Mouse (Mus musculus): ENCODE measurements around the gene Retnlb. TPM values are rescaled to one million over a fixed set of nuclear protein-coding genes. Genes with fewer than 3 reads are reported as not detected.
"Not testable (repeated sequence)": the region's sequence is repeated elsewhere in the genome, so short reads cannot be mapped to it uniquely, and the experiment has no call there.

Gene Retnlb
- polyA plus RNA-seq, 1 experiment: not detected

GRCm38 (mm10) chr16:48832055-48832454 lies 15.4 kb downstream of the Retnlb start:
- Histone ChIP-seq H3K4me3 (replicated peaks; ENCODE audit: control insufficient read depth, low read depth, low read length) (no peak overlapping the region), H3K27ac (ENCODE audit: control insufficient read depth, insufficient read depth, low read depth, low read length, poor library complexity) (no peak overlapping the region), H3K4me1 (ENCODE audit: control insufficient read depth, insufficient read depth, low read length) (no peaks in the 10 kb centered on the region; the same call in none of the 2 replicates)
- TF ChIP-seq POLR2A (IDR thresholded peaks at IDR 0.05; ENCODE audit: borderline replicate concordance, control insufficient read depth, low read depth, low read length) (no peak), CTCF (IDR thresholded peaks at IDR 0.05; ENCODE audit: control insufficient read depth, insufficient read depth, low read length) (no peak)
- WGBS: 79% methylated on average over 8 of the region's 8 CpGs

GRCm38 (mm10) chr16:48833626-48834025 lies 17.0 kb downstream of the Retnlb start:
- not testable (repeated sequence) for H3K4me1 ChIP-seq (ENCODE audit: control insufficient read depth, insufficient read depth, low read length); H3K4me3 ChIP-seq (replicated peaks; ENCODE audit: control insufficient read depth, low read depth, low read length); H3K27ac ChIP-seq (ENCODE audit: control insufficient read depth, insufficient read depth, low read depth, low read length, poor library complexity)
- 7% methylated on average over 1 of the region's 1 CpGs for WGBS

GRCm38 (mm10) chr16:48842266-48842665 lies 25.6 kb downstream of the Retnlb start, which contains the start of gene Retnla:
Gene Retnla (plus strand): TSS chr16:48842551.
- Histone ChIP-seq H3K4me3 (replicated peaks; ENCODE audit: control insufficient read depth, low read depth, low read length) (no peak within 1 kb of the TSS), H3K27ac (ENCODE audit: control insufficient read depth, insufficient read depth, low read depth, low read length, poor library complexity) (no peak within 1 kb of the TSS), H3K4me1 (ENCODE audit: control insufficient read depth, insufficient read depth, low read length) (no peaks in the 10 kb centered on the region)
- 81% methylated on average over 3 of the region's 3 CpGs for WGBS
- no peak for TF ChIP-seq POLR2A (IDR thresholded peaks at IDR 0.05; ENCODE audit: borderline replicate concordance, control insufficient read depth, low read depth, low read length)
- no peak for TF ChIP-seq CTCF (IDR thresholded peaks at IDR 0.05; ENCODE audit: control insufficient read depth, insufficient read depth, low read length)

- no peak overlapping the region for H3K4me3 ChIP-seq (replicated peaks; ENCODE audit: control insufficient read depth, low read depth, low read length)
- H3K27ac ChIP-seq (ENCODE audit: control insufficient read depth, insufficient read depth, low read depth, low read length, poor library complexity): no peak overlapping the region
- no peaks in the 10 kb centered on the region for H3K4me1 ChIP-seq (ENCODE audit: control insufficient read depth, insufficient read depth, low read length)
- TF ChIP-seq POLR2A (IDR thresholded peaks at IDR 0.05; ENCODE audit: borderline replicate concordance, control insufficient read depth, low read depth, low read length): no peak
- TF ChIP-seq CTCF (IDR thresholded peaks at IDR 0.05; ENCODE audit: control insufficient read depth, insufficient read depth, low read length): no peak
- 62% methylated on average over 4 of the region's 4 CpGs for WGBS
Observed at GRCm38 (mm10) chr16:48843671-48844386, 27.2 kb downstream of the Retnlb start.

GRCm38 (mm10) chr16:48865004-48865403 lies 48.3 kb downstream of the Retnlb start:
- not testable (repeated sequence) for H3K27ac ChIP-seq (ENCODE audit: control insufficient read depth, insufficient read depth, low read depth, low read length, poor library complexity); H3K4me1 ChIP-seq (ENCODE audit: control insufficient read depth, insufficient read depth, low read length); H3K4me3 ChIP-seq (replicated peaks; ENCODE audit: control insufficient read depth, low read depth, low read length)
- 57% methylated on average over 1 of the region's 1 CpGs for WGBS

- H3K4me1 ChIP-seq (ENCODE audit: control insufficient read depth, insufficient read depth, low read length): peaks cover 1% of the 10 kb centered on the region; the same call in 1 of the 2 replicates
- TF ChIP-seq POLR2A (IDR thresholded peaks at IDR 0.05; ENCODE audit: borderline replicate concordance, control insufficient read depth, low read depth, low read length) (no peak), CTCF (IDR thresholded peaks at IDR 0.05; ENCODE audit: control insufficient read depth, insufficient read depth, low read length) (no peak)
- 75% methylated on average over 2 of the region's 2 CpGs for WGBS
- no peak overlapping the region for H3K4me3 ChIP-seq (replicated peaks; ENCODE audit: control insufficient read depth, low read depth, low read length)
- no peak overlapping the region for H3K27ac ChIP-seq (ENCODE audit: control insufficient read depth, insufficient read depth, low read depth, low read length, poor library complexity)
Observed at GRCm38 (mm10) chr16:48867690-48868089, 51.0 kb downstream of the Retnlb start.

Other genes starting within 250 kb of the Retnlb start
- gene Trat1, start 44.8 kb upstream of the Retnlb start, polyA plus RNA-seq (2011; ENCODE audit: insufficient read depth, insufficient read length, low replicate concordance, missing spikeins): not detected in 2 replicates
- gene Retnla, start 25.7 kb downstream of the Retnlb start, polyA plus RNA-seq (2011; ENCODE audit: insufficient read depth, insufficient read length, low replicate concordance, missing spikeins): not detected in 2 replicates
- 574 and 1,873 TPM in 2 replicates for gene Retnlg, start 55.8 kb downstream of the Retnlb start, polyA plus RNA-seq (2011; ENCODE audit: insufficient read depth, insufficient read length, low replicate concordance, missing spikeins)
- gene Dzip3, start 177.3 kb downstream of the Retnlb start, polyA plus RNA-seq (2011; ENCODE audit: insufficient read depth, insufficient read length, low replicate concordance, missing spikeins): 3.4 and 3.5 TPM in 2 replicates
- gene Cip2a, start 177.3 kb downstream of the Retnlb start, polyA plus RNA-seq (2011; ENCODE audit: insufficient read depth, insufficient read length, low replicate concordance, missing spikeins): 19.9 and 21.1 TPM in 2 replicates
- not detected in 2 replicates for gene Myh15, start 240.6 kb downstream of the Retnlb start, polyA plus RNA-seq (2011; ENCODE audit: insufficient read depth, insufficient read length, low replicate concordance, missing spikeins)